ENCODE assay signal across 8 mouse cellular contexts in the genomic region with DNA sequence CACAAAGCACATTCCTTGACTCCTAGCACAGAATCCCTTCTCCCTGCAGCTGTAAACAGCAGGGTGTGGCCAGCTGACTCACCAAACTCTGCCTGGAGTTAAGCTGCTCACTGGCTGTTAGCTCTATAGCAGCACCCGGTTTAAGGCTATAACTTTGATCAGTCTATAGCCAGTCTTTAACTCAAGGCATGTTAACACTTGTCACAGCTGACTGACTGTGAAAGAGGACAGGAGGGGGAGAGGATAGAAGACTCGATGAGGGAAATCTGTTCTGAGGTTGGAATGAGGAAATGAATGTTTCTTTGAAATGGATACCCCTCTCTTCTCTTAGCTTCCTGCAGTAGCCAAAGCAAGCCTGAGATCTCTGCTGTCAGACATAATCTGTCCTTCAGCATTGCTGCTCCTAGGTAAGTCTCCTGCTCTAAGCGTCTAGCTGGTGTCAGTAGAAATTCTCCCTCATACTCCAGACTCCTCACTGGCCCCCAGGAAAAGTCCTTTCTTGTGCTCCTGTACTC. TPM values are rescaled to one million over a fixed set of nuclear protein-coding genes. Genes with fewer than 3 reads are reported as not detected.
A peak's percentile ranks its signal among the peaks of the same experiment; 100 is the strongest.
DNase-seq lines count a peak whose midpoint lies in the region; ATAC-seq and TF ChIP-seq lines count a peak whose summit lies in the region.

No protein-coding gene starts in this region.

- ATAC-seq in heart, embryonic 11.5 days (replicated peaks; ENCODE audit: insufficient number of reproducible peaks, low FRiP score, low TSS enrichment): peak; percentile 57; the same call in 1 of the 2 replicates

- DNase-seq in testis, postnatal 10 days (ENCODE audit: low spot score): no peak
- DNase-seq in kidney, postnatal 14 days: peak; percentile 21
- no peak for DNase-seq in cerebellum, postnatal 14 days
- DNase-seq in right cerebral cortex, postnatal 36 days (ENCODE audit: low spot score in 2 of 2): no peak

- no peaks in the 10 kb centered on the region for H3K9me3 ChIP-seq in heart, embryonic 11.5 days (replicated peaks; ENCODE audit: control insufficient read depth, low read length)
- no peaks in the 10 kb centered on the region for H3K9me3 ChIP-seq in megakaryocyte, embryonic 14.5 days

- H3K27ac ChIP-seq in testis, adult 2 months (ENCODE audit: control insufficient read depth, insufficient read depth, low read depth, low read length): no peak overlapping the region
- H3K27ac ChIP-seq in cortical plate, adult 2 months (ENCODE audit: insufficient read depth, low read length): no peak overlapping the region
- no peak overlapping the region for H3K27ac ChIP-seq in heart, embryonic 11.5 days (ENCODE audit: low read depth, low read length)

- no peaks in the 10 kb centered on the region for H3K4me1 ChIP-seq in testis, adult 2 months (ENCODE audit: control insufficient read depth, insufficient read depth, low read length)
- no peaks in the 10 kb centered on the region for H3K4me1 ChIP-seq in cortical plate, adult 2 months (ENCODE audit: control insufficient read depth, insufficient read depth, low read length)
- H3K4me1 ChIP-seq in heart, embryonic 11.5 days (ENCODE audit: control insufficient read depth, insufficient read depth, low read length): 0 out of 2 replicates have a peak, but pooled peaks cover 2% of the 10 kb centered on the region
- H3K4me1 ChIP-seq in megakaryocyte, embryonic 14.5 days: peaks cover 13% of the 10 kb centered on the region

- H3K36me3 ChIP-seq in testis, adult 2 months (ENCODE audit: control insufficient read depth, insufficient read depth, low read length): no peaks in the 10 kb centered on the region
- no peaks in the 10 kb centered on the region for H3K36me3 ChIP-seq in heart, embryonic 11.5 days (ENCODE audit: control insufficient read depth, insufficient read depth, low read length)
- H3K36me3 ChIP-seq in megakaryocyte, embryonic 14.5 days (replicated peaks; ENCODE audit: low read length): peaks cover 26% of the 10 kb centered on the region

- no peak for TF ChIP-seq POLR2A in testis, adult 2 months (IDR thresholded peaks at IDR 0.05; ENCODE audit: control insufficient read depth, low read depth, low read length)
- TF ChIP-seq POLR2A in cortical plate, adult 2 months (IDR thresholded peaks at IDR 0.05; ENCODE audit: extremely low read depth, insufficient read depth, low read length): no peak

- peak overlapping the region; percentile 29; the same call in 1 of the 2 replicates for H3K4me3 ChIP-seq in testis, adult 2 months (ENCODE audit: control insufficient read depth, low read depth, low read length)
- peak overlapping the region; percentile 37 for H3K4me3 ChIP-seq in cortical plate, adult 2 months (ENCODE audit: insufficient read depth, low read length)
- peak overlapping the region; percentile 68 for H3K4me3 ChIP-seq in heart, embryonic 11.5 days (ENCODE audit: low read depth, low read length)
- peak overlapping the region; percentile 94 for H3K4me3 ChIP-seq in megakaryocyte, embryonic 14.5 days (replicated peaks)

- H3K9ac ChIP-seq in heart, embryonic 11.5 days (ENCODE audit: low read depth, low read length): peak overlapping the region; percentile 71

- peak overlapping the region; percentile 74 for H3K4me2 ChIP-seq in heart, embryonic 11.5 days

- 3% methylated on average over 3 of the region's 3 CpGs for WGBS in heart, embryonic 11.5 days (ENCODE audit: insufficient replicate concordance)

- no peaks in the 10 kb centered on the region for H3K27me3 ChIP-seq in testis, adult 2 months (ENCODE audit: control insufficient read depth, insufficient read depth, low read length)
- no peaks in the 10 kb centered on the region for H3K27me3 ChIP-seq in heart, embryonic 11.5 days (ENCODE audit: control insufficient read depth, insufficient read depth, low read length)
- no peaks in the 10 kb centered on the region for H3K27me3 ChIP-seq in megakaryocyte, embryonic 14.5 days (replicated peaks)

- no peak for TF ChIP-seq CTCF in testis, adult 2 months (IDR thresholded peaks at IDR 0.05; ENCODE audit: control insufficient read depth, insufficient read depth, insufficient replicate concordance, low read depth, low read length)
- TF ChIP-seq CTCF in cortical plate, adult 2 months (IDR thresholded peaks at IDR 0.05; ENCODE audit: extremely low read depth, insufficient read depth, low read length): no peak

RNA-seq across cellular contexts. Expression of a gene that starts 0.9 kb away (rescaled TPM):
- 1.5 and 2.4 TPM in 2 replicates for polyA plus RNA-seq in testis, adult 2 months (2012; rRNA removed)
- 8.2 and 9.3 TPM in 2 replicates for polyA plus RNA-seq in cortical plate, adult 2 months (2012; rRNA removed)
- 19.0 and 22.5 TPM in 2 replicates for polyA plus RNA-seq in heart, embryonic 11.5 days (2014; fragmentation: Nextera tagmentation; extraction: Ambion mirVana)
- polyA plus RNA-seq in megakaryocyte, embryonic 14.5 days (2012; ENCODE audit: insufficient read depth, low replicate concordance): 0.40 TPM in 1 of 2 replicates, not detected in the other

RNA-seq across cellular contexts. Expression of a gene that starts 15.5 kb away (rescaled TPM):
- not detected in 2 replicates for polyA plus RNA-seq in testis, adult 2 months (2012; rRNA removed)
- polyA plus RNA-seq in cortical plate, adult 2 months (2012; rRNA removed): not detected in 2 replicates
- polyA plus RNA-seq in heart, embryonic 11.5 days (2014; fragmentation: Nextera tagmentation; extraction: Ambion mirVana): not detected in 2 replicates
- polyA plus RNA-seq in megakaryocyte, embryonic 14.5 days (2012; ENCODE audit: insufficient read depth, low replicate concordance): not detected in 2 replicates

RNA-seq across cellular contexts. Expression of a gene that starts 33.1 kb away (rescaled TPM):
- polyA plus RNA-seq in testis, adult 2 months (2012; rRNA removed): 0.04 and 0.07 TPM in 2 replicates
- polyA plus RNA-seq in cortical plate, adult 2 months (2012; rRNA removed): 0.17 and 0.21 TPM in 2 replicates
- polyA plus RNA-seq in heart, embryonic 11.5 days (2014; fragmentation: Nextera tagmentation; extraction: Ambion mirVana): 0.03 TPM in 1 of 2 replicates, not detected in the other
- polyA plus RNA-seq in megakaryocyte, embryonic 14.5 days (2012; ENCODE audit: insufficient read depth, low replicate concordance): not detected in 2 replicates

RNA-seq across cellular contexts. Expression of a gene that starts 44.6 kb away (rescaled TPM):
- polyA plus RNA-seq in testis, adult 2 months (2012; rRNA removed): not detected in 2 replicates
- polyA plus RNA-seq in cortical plate, adult 2 months (2012; rRNA removed): not detected in 2 replicates
- polyA plus RNA-seq in heart, embryonic 11.5 days (2014; fragmentation: Nextera tagmentation; extraction: Ambion mirVana): not detected in 2 replicates
- not detected in 2 replicates for polyA plus RNA-seq in megakaryocyte, embryonic 14.5 days (2012; ENCODE audit: insufficient read depth, low replicate concordance)

RNA-seq across cellular contexts. Expression of a gene that starts 53.3 kb away (rescaled TPM):
- not detected in 2 replicates for polyA plus RNA-seq in testis, adult 2 months (2012; rRNA removed)
- polyA plus RNA-seq in cortical plate, adult 2 months (2012; rRNA removed): not detected in 2 replicates
- polyA plus RNA-seq in heart, embryonic 11.5 days (2014; fragmentation: Nextera tagmentation; extraction: Ambion mirVana): not detected in 2 replicates
- polyA plus RNA-seq in megakaryocyte, embryonic 14.5 days (2012; ENCODE audit: insufficient read depth, low replicate concordance): not detected in 2 replicates

Comparison
In these comparisons a context has a peak if more than half of its experiments do, and no peak if none do; other contexts are left out.
1. H3K4me3 ChIP-seq: peak in every context shown above with its lines; median percentile 94 in megakaryocyte, embryonic 14.5 days; 68 in heart, embryonic 11.5 days; 37 in cortical plate, adult 2 months; 29 in testis, adult 2 months.